Mouse (Mus musculus): ENCODE data around the gene Tctex1d4.

Gene Tctex1d4

DNA sequence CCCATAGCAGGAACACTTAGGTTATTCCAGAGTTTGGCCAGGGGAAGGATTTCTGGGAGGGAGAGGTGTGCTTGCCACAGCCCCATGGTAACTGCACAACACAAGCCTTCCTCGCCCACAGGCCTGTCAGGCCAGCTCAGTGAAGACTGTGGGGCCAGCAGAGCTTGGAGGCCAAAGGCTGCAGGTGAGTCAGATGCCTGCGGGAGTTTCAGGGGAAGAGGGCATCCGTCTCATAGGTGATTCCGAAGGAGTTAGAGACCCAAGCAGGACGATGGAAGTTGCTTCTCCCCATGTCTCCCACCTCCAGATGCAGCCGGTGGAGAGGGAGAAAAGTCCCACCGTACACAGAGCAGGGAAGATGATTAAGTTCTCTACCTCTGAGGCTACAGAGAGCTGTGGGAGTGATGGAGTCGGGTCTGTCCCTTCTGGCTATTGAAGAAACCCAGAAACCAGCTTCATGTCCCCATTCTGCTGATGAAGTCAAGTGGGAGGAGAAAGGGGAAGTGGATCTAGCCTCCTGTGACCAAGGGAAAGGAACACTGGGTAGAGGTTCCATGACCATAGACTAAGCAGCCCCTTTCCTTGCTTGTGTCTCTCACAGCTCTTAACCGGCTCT is at the start of gene Tctex1d4:
Gene Tctex1d4 (plus strand): TSS at position 120 of the 616 bp plus-strand sequence.
- no peak for DNase-seq (ENCODE audit: low read depth, low spot score)

DNA sequence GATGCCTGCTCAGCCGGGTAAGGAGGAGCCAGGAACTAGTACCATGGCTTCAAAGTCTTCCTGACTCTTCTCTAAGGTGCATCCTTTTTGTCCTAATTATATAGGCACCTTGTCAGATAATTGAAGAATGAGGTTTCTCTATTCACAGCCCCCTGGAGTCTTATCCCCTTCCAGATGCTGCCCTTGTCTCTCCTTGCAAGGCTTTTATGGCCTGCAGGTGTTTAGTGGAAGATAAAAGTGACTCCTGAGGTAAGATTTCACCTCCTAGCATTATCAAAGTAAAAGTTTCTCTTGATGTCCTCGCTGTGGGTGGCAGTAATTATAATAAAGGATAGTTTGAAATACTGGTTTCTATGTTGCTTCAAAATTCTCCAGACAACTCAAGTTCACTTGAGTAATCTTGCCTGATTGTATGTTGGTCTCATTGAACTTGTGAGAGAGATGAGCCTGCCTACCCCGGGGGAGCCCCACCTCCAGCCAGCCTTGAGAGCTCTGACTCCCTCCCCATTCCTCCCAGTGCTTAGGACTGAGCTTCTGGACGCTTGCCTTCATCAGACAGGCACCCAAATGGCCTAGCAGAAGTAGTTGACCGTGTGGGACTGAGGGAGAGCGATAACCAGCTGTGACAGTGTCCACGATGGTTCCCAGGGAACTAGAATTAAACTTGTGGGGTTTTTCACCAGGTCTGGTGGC is 38.5 kb upstream of the Tctex1d4 start:
- no peak for DNase-seq (ENCODE audit: low read depth, low spot score)

DNA sequence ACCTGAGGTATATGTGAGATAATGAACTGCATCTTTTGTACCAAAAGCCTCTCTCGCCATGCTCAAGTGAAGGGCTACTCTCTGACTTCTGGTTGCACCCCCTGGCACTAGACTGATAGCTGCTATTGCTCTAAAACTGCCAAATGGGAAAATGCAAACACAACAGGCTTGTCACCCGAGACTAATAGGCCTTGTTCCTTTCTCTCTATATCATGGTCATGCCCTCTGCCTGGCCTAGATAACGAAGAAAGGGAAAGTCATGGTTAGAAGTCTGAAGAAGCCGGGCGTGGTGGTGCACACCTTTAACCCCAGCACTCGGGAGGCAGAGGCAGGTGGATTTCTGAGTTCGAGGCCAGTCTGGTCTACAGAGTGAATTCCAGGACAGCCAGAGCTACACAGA is 36.0 kb upstream of the Tctex1d4 start:
- no peak for DNase-seq (ENCODE audit: low read depth, low spot score)

DNA sequence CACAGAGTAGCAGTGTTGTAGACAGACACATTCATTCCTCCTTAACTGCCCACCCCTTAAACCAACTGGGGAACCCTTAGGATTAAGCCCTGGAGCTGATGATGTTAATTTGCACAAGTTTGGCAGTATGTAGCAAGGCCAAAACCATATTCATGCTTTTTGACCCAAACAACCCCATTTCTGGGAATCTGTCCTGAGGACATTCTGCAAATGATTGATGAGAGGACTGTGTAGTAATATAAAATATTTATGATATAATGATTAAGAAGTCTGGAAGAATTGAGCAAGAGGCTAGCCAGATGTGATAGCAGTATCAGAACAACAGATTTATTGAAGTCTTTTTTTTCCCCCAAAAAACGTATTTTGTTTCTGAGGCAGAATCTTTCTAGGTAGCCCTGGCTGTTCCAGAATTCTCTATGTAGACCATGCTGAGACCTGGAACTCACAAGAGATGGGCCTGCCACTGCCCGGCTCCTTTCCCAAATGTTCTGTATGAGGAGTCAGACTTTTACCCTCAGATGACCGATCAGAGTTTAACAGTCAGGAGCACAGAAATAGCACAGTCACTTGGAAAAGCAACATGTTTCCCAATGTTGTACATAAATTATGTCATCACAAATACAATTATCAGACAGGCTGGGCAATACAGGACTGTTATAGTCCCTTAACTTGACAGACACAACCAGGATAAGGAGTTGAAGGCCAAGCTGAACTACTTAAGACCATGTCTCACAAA is 31.8 kb upstream of the Tctex1d4 start:
- DNase-seq (ENCODE audit: low read depth, low spot score): peak; percentile 24

DNA sequence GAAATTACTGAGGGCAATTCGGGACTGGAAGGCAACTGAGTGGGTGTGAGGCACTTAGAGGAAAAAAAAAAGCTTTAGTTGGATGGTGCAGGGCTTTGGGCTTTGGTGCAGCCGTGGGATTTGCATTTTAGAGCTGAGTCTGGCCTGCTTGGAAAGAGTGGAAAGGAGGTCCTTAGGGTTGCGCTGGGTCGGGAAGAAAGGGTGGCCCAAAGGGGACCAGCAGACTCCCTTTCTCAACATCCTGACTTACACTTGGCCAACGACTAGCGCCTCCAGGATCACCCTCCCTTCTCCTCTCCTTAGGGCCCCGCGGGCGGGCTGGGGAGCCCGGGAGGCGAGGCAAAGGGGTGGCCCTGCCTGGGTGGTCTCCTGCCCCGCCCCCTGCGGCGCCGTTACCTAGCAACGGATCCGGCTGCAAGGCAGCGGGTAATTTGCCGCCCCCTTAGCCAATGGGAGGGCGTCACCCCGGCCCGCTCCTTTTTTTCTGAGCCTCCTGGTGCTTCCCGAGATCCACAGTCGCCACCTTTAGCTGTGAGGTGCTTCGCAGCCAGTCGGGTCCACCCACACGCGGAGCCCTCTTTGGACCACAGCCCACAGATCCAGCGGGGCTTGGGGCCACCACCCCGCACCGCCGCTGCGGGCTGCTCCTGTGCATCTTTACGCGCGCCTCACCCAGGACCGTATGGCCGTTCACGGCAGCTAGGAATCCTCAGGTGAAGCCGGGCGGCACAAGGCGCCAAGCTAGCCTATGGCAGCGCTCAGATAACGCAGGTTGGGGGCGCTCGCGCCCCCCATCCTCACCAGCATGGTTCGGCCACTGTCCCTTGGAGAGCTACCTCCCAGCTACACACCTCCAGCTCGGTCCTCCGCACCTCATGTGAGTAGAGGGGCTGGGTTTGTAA is 30.8 kb upstream of the Tctex1d4 start, which contains the start of gene Ptch2:
Gene Ptch2 (plus strand): TSS at position 525 of the 902 bp plus-strand sequence.
- DNase-seq (ENCODE audit: low read depth, low spot score): peak; percentile 42

DNA sequence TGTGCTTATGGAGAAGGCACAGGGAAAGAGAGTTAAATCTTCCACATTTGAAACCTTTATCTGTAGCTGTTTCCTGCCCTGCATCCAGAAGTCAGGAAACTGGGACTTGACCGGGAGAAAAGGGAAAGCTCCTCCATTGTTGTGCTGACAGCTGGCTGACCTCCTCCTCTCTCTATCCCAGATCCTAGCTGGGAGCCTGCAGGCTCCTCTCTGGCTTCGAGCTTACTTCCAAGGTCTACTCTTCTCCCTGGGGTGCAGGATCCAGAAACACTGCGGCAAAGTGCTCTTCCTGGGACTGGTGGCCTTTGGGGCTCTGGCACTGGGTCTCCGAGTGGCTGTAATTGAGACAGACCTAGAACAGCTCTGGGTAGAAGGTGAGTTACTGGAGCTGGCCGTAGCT is 29.9 kb upstream of the Tctex1d4 start:
- no peak for DNase-seq (ENCODE audit: low read depth, low spot score)

DNA sequence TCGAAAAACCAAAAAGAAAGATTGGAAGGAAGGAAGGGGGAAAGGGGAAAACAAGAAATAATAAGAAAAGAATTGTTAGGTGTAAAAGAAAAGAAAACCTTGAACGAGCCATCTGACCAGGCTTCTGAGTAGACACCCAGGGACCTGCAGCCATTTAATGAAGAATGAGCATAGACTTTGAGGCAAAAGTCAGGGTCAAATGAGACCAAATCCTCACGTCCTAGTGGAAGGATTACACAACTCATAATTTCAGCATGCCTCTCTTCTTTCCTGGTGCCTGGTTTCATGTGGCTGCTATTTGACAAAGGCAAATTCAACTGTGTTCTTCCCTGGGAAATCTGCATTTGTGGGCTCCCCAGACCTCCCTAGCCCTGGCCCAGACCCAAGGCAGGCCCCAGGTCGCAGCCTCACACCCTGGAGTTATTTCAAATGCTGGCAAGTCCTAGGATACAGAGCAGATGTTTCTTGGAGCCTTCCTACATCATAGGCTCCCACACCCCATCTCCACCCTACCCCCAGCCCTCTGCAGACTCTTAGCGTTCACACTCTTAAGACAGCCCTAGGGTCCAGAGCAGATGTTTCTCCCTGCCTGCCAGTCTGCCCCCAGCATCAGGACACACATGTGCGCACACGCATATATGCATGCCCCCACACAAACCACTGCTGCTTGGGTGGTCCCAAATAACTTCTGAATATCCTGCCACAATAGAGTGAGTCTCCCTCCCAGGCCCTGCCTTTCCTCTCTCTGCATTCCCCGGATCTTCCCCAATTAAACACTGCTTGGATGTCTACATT is 28.4 kb upstream of the Tctex1d4 start:
- peak; percentile 32 for DNase-seq (ENCODE audit: low read depth, low spot score)

DNA sequence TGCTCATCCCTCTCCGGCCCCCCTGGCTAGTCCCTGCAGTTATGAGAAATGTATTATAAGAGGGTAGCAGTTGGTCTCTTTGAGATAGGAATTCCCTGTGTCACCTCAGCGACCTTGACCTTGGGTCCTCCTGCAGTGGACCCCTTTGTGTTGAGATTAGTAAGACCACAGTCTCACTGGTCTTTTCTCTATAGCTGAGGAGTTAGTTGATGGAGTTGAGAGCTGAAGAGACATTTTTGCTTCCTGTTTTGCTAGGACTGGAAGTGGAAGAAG is 27.9 kb upstream of the Tctex1d4 start:
- DNase-seq (ENCODE audit: low read depth, low spot score): no peak

DNA sequence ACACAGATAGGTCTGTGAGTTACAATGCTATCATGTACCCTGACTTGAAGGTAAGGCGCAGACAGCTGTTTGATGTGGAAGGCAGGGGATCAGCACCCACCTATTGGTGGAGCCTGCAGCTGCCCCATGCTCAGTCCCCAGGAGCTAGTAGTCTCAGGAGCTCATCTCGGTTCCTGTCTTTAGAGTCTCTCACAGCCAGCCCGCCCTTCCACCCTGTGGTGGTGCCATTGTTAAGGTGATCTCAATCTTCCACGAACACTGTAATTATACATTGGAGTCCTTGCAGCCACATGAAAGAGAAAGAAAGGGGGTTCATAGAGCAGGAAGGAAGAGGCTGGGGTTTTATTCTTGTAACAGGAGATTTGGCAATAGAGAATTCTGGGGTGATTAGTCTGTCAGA is 26.6 kb upstream of the Tctex1d4 start:
- DNase-seq (ENCODE audit: low read depth, low spot score): no peak

DNA sequence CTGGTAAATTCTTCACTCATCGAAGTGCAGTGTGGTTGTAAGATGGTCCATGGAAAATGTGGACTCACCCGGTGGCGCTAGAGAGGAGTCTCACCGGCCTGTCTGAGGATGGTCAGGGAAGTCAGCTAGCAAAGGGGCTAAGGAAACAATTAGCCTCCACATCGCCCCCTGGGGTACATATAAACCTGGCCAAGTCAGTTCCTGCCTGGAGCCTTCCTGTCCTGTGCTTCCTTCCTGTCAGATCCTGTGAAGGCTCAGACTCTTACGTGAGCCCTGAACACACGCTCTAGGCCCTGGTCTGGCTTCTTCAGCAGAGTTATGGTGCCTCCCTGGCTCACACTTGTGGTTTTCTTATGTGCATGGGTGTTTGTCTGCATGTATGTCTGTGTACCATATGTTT is 25.4 kb upstream of the Tctex1d4 start:
- no peak for DNase-seq (ENCODE audit: low read depth, low spot score)

DNA sequence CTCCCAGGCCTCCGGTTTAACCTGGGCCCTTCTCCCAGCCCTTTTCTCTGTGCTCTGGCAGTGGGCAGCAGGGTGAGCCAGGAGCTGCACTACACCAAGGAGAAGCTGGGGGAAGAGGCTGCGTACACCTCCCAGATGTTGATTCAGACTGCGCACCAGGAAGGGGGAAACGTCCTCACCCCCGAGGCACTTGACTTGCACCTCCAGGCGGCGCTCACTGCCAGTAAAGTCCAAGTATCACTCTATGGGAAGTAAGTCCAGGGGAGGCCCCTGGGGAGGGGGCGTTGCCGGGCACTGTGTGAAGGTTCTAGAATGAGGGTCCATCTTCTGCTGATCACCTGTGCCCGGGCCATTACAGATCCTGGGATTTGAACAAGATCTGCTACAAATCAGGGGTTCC is 21.9 kb upstream of the Tctex1d4 start:
- no peak for DNase-seq (ENCODE audit: low read depth, low spot score)

DNA sequence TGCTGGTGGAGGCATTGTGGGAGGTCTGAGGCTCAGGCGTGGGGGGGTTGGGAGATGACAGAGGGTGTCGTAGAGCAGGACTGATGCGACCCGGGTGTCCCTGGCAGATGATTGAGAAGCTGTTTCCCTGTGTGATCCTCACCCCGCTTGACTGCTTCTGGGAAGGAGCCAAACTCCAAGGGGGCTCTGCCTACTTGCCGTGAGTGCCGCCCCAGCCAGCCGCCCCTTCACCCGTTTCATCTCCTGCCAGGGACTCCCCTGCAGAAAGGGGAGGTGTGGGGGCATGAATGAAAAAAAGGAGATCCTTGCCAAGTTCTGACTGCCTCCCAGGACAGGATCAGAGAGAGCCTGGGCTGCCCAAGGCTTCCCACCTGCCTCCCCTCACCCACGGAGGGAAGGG is 21.5 kb upstream of the Tctex1d4 start:
- DNase-seq (ENCODE audit: low read depth, low spot score): no peak

DNA sequence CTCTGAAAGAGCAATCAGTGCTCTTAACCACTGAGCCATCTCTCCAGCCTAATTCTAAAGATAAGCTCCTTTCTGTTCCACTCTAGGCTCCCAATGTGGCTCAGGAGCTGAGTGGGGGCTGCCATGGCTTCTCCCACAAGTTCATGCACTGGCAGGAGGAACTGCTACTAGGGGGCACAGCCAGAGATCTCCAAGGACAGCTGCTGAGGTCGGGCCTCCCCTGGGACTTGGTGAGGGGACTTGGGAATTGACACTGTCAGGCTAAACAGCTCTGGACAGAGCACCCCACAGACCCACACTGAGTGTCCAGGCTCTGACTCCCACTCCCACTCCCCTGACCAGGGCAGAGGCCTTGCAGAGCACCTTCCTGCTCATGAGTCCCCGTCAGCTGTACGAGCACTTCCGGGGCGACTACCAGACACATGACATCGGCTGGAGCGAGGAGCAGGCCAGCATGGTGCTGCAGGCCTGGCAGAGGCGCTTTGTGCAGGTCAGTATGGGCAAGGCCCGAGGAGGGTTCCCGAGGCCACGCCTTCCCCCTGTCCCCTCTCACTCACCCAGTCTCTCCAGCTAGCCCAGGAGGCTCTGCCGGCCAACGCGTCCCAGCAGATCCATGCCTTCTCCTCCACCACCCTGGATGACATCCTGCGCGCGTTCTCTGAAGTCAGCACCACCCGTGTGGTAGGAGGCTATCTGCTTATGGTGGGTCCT is 18.6 kb upstream of the Tctex1d4 start:
- DNase-seq (ENCODE audit: low read depth, low spot score): no peak

DNA sequence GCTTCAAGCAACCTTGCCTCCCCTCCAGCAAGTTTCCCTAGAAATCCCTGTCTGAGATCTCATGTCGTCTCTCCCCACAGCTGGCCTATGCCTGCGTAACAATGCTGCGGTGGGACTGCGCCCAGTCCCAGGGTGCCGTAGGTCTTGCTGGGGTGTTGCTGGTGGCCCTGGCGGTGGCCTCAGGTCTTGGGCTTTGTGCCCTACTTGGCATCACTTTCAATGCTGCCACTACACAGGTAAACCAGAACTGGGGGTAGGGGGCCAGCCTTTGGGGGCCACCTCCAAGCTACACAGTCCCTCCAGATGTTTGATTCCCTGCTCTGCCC is 18.1 kb upstream of the Tctex1d4 start:
- DNase-seq (ENCODE audit: low read depth, low spot score): no peak

DNA sequence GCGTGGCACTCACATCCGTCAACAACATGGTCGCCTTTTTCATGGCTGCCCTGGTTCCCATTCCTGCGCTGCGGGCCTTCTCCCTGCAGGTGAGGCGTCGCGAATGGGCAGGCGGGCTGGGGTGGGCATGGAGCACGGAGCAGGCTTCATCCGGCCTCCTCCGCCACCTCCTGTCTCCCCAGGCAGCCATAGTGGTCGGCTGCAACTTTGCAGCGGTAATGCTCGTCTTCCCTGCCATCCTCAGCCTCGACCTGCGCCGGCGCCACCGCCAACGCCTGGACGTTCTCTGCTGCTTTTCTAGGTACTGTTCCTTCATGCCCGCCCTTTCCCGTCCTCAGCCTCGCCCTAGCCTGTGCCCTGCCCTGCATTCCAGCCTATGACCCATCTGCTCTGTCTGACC is 17.3 kb upstream of the Tctex1d4 start:
- DNase-seq (ENCODE audit: low read depth, low spot score): no peak

DNA sequence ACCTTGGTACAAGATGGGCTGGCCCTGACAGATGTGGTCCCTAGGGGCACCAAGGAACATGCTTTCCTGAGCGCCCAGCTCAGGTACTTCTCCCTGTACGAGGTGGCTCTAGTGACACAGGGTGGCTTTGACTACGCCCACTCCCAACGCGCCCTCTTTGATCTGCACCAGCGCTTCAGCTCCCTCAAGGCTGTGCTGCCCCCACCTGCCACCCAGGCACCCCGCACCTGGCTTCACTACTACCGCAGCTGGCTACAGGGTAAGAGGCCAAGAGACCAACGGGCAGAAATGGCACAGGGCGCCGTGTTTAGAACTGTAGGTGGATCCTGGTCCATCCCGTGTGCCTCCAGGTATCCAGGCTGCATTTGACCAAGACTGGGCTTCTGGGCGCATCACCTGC is 16.3 kb upstream of the Tctex1d4 start:
- no peak for DNase-seq (ENCODE audit: low read depth, low spot score)

DNA sequence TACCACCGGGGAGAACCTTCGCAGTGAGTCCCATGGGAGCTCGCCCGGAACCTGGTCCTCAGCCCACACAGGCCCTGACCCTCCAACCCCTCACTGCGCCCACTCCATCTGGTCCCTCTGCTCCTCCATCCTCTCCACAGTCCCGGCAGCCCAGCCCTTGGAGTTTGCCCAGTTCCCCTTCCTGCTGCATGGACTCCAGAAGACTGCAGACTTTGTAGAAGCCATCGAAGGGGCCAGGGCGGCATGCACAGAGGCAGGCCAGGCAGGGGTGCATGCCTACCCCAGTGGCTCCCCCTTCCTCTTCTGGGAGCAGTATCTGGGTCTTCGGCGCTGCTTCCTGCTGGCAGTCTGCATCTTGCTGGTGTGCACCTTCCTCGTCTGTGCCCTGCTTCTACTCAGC is 15.6 kb upstream of the Tctex1d4 start:
- no peak for DNase-seq (ENCODE audit: low read depth, low spot score)

DNA sequence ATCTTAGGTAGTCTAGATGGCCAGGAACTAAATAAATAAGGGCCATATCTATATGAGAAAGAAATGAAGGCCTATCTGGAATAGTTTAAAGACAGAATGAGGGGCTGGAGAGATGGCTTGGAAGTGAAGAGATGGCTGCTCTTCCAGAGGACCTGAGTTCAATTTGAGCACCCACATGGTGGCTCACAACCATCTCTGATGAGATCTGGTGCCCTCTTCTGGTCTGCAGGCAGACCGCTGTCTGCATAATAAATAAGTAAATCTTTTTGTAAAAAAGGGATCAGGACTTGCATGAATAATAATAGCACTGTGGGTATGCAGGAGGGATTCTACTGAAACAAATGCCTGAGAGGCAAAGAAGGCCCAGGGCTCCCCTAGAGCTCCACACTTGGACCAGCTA is 13.4 kb upstream of the Tctex1d4 start:
- DNase-seq (ENCODE audit: low read depth, low spot score): no peak

DNA sequence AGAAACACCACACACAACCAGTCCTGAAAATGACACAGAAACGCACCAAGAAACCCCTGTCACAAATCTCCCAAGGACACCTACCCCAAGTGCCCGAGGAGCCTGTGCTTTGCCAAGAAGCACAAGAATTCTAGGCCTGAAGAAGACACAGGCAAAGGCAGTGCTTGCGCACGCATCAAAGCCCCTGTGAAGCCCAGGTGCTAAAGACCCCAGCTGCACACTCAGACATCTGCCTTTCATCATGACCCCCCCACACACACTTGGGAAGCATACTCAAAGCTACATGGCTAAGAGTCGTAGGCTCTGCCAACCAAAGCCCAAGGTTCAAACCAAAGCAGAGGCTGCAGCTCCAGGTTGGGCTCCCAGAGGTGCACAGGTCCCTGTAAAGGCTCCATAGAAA is 11.0 kb upstream of the Tctex1d4 start:
- no peak for DNase-seq (ENCODE audit: low read depth, low spot score)

DNA sequence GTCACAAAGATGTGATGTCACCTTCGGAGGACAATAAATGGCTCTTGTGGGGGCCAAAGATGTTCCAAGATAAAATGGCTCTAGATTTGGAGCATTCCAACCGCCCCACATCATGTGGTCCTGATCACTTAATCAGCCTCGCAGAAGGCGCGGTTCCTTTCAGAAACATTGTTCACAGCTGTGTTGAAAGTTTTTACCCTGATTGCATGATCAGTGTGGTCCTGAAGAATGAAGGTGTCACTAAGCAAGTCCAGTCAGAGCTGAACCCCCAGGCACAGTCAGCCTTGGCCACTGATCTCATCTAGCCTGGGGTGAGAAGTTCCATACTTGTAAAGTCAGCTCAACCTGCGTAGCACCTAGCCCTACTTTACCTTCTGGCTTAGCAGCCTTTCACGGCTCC is 8.7 kb upstream of the Tctex1d4 start:
- no peak for DNase-seq (ENCODE audit: low read depth, low spot score)

DNA sequence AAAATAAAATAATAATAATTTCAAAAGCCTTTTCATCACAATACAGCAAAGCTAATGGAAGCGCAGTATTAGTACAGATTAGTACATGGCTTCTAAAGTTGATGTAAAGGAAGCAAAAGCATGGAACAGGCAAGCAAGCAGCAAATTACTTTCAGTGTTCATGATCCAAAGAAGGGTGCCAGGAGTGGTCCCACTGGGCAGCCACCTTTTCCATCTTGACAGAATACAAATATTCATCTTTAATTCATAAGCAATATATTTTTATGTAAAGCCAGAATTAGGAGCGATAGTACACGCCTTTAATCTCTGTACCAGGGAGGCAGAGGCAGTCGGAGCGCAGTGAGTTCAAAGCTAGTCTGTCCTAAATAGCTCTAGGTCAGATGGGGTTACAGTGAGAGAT is 7.0 kb upstream of the Tctex1d4 start:
- DNase-seq (ENCODE audit: low read depth, low spot score): no peak
